Mouse (Mus musculus) CH12.LX (cell line): ENCODE results near the gene Sys1. TPM values are rescaled to one million over a fixed set of nuclear protein-coding genes. Genes with fewer than 3 reads are reported as not detected.

Experiments used
- DNase-seq: peaks from one replicate; pipeline ENCODE4 v3.0.0-alpha.2; 2013; ENCODE audit errors: extremely low read depth
- H3K27ac ChIP-seq: 2 replicates; pipeline ENCODE4 v1.5.1; 2012; ENCODE audit warnings: low read depth, mild to moderate bottlenecking, control low read depth, moderate library complexity; ENCODE audit not compliant: insufficient read depth
- H3K27me3 ChIP-seq: replicated peaks from 2 replicates; pipeline ENCODE3; 2012; ENCODE audit warnings: inconsistent platforms
- H3K36me3 ChIP-seq, 2 experiments: replicated peaks in 1 of 2; 2 replicates each; pipeline versions ENCODE3 to v1.6.1; 2012; ENCODE audit warnings: inconsistent platforms in 1 of 2, low read length in 1 of 2, mild to moderate bottlenecking in 1 of 2, mixed read lengths in 1 of 2, moderate library complexity in 1 of 2; ENCODE audit not compliant: control insufficient read depth in 1 of 2, insufficient read depth in 1 of 2
- H3K4me1 ChIP-seq, 2 experiments: 2 replicates each; pipeline ENCODE4 v1.6.1; 2012; ENCODE audit warnings: inconsistent platforms in 1 of 2, moderate library complexity in 1 of 2; ENCODE audit not compliant: insufficient read depth in 2 of 2, control insufficient read depth in 1 of 2
- H3K4me2 ChIP-seq: 2 replicates; pipeline ENCODE4 v1.6.1; 2012; ENCODE audit warnings: low read depth, mild to moderate bottlenecking, control low read depth; ENCODE audit not compliant: poor library complexity, insufficient read depth, severe bottlenecking
- H3K4me3 ChIP-seq, 3 experiments: fragments of 150-350 bp in 1 of 3; sonication (generic) in 1 of 3; replicated peaks in 1 of 3; 2 replicates each; pipeline versions ENCODE3 to v1.5.1; 2011 to 2012; ENCODE audit warnings: low read depth in 2 of 3, low read length in 2 of 3, mild to moderate bottlenecking in 2 of 3, moderate library complexity in 2 of 3, control low read depth in 1 of 3, improper control_type of control experiment in 1 of 3, inconsistent platforms in 1 of 3, mixed read lengths in 1 of 3; ENCODE audit not compliant: poor library complexity in 1 of 3
- H3K79me2 ChIP-seq: replicated peaks from 2 replicates; pipeline ENCODE4 v1.6.1; 2012; ENCODE audit warnings: mild to moderate bottlenecking, moderate library complexity; ENCODE audit not compliant: control insufficient read depth, poor library complexity, insufficient read depth, severe bottlenecking; ENCODE audit errors: extremely low read depth
- H3K9ac ChIP-seq: 2 replicates; pipeline ENCODE4 v1.6.1; 2012; ENCODE audit warnings: low read depth, mild to moderate bottlenecking, control low read depth, moderate library complexity; ENCODE audit not compliant: insufficient read depth
- H3K9me3 ChIP-seq: replicated peaks from 2 replicates; pipeline ENCODE3; 2012; ENCODE audit warnings: low read length, inconsistent platforms, mixed read lengths
- BHLHE40 ChIP-seq: IDR thresholded peaks from 2 replicates; pipeline ENCODE4 v1.6.1; 2011; ENCODE audit warnings: mild to moderate bottlenecking, low read depth, low read length, improper control_type of control experiment
- CHD2 ChIP-seq: IDR thresholded peaks from 2 replicates; pipeline ENCODE4 v1.6.1; 2011; ENCODE audit warnings: low read length, improper control_type of control experiment
- CTCF ChIP-seq, 2 experiments: IDR thresholded peaks in 1 of 2; conservative IDR thresholded peaks in 1 of 2; 2 replicates each; pipeline ENCODE4 v1.5.1; 2011 to 2012; ENCODE audit warnings: low read depth in 2 of 2, low read length in 2 of 2, improper control_type of control experiment in 1 of 2, inconsistent platforms in 1 of 2, mild to moderate bottlenecking in 1 of 2, moderate library complexity in 1 of 2
- E2F4 ChIP-seq: IDR thresholded peaks from 2 replicates; pipeline ENCODE4 v1.6.1; 2011; ENCODE audit warnings: low read depth, low read length, improper control_type of control experiment; ENCODE audit not compliant: insufficient replicate concordance
- ELF1 ChIP-seq: IDR thresholded peaks from 2 replicates; pipeline ENCODE4 v1.6.1; 2014; ENCODE audit warnings: low read depth, mild to moderate bottlenecking, inconsistent platforms, low read length, improper control_type of control experiment
- EP300 ChIP-seq: IDR thresholded peaks from 2 replicates; pipeline ENCODE4 v1.6.1; 2011; ENCODE audit warnings: low read length, improper control_type of control experiment
- ETS1 ChIP-seq: conservative IDR thresholded peaks from 2 replicates; pipeline ENCODE4 v1.6.1; 2012; ENCODE audit warnings: low read depth, mild to moderate bottlenecking, inconsistent platforms, low read length, improper control_type of control experiment, moderate library complexity
- GABPA ChIP-seq: IDR thresholded peaks from 2 replicates; pipeline ENCODE4 v1.6.1; 2012; ENCODE audit warnings: low read depth, low read length, improper control_type of control experiment, inconsistent platforms; ENCODE audit not compliant: insufficient replicate concordance
- JUN ChIP-seq: IDR thresholded peaks from 2 replicates; pipeline ENCODE4 v1.6.1; 2011; ENCODE audit warnings: low read depth, mild to moderate bottlenecking, low read length, improper control_type of control experiment, moderate library complexity; ENCODE audit not compliant: insufficient read depth
- KAT2A ChIP-seq: IDR thresholded peaks from 2 replicates; pipeline ENCODE4 v1.6.1; 2012; ENCODE audit warnings: low read length, improper control_type of control experiment, inconsistent platforms; ENCODE audit not compliant: insufficient replicate concordance
- MAFK ChIP-seq: IDR thresholded peaks from 2 replicates; pipeline ENCODE4 v1.6.1; 2011; ENCODE audit warnings: low read length, improper control_type of control experiment; ENCODE audit not compliant: insufficient replicate concordance
- MAX ChIP-seq: IDR thresholded peaks from 2 replicates; pipeline ENCODE4 v1.6.1; 2011; ENCODE audit warnings: low read length, improper control_type of control experiment
- MEF2A ChIP-seq: IDR thresholded peaks from 2 replicates; pipeline ENCODE4 v1.6.1; 2014; ENCODE audit warnings: low read depth, mild to moderate bottlenecking, inconsistent platforms, low read length, improper control_type of control experiment, borderline replicate concordance
- MXI1 ChIP-seq: IDR thresholded peaks from 2 replicates; pipeline ENCODE4 v1.6.1; 2011; ENCODE audit warnings: mild to moderate bottlenecking, low read depth, low read length, improper control_type of control experiment
- MYC ChIP-seq: IDR thresholded peaks from 2 replicates; pipeline ENCODE4 v1.6.1; 2011; ENCODE audit warnings: low read depth, mild to moderate bottlenecking, improper control_type of control experiment, low read length
- NRF1 ChIP-seq: IDR thresholded peaks from 2 replicates; pipeline ENCODE4 v1.6.1; 2014; ENCODE audit warnings: low read depth, mild to moderate bottlenecking, inconsistent platforms, low read length, improper control_type of control experiment, moderate library complexity
- PAX5 ChIP-seq: IDR thresholded peaks from 2 replicates; pipeline ENCODE4 v1.6.1; 2012; ENCODE audit warnings: low read length, inconsistent platforms, mixed read lengths
- POLR2A ChIP-seq: IDR thresholded peaks from 2 replicates; pipeline ENCODE4 v1.6.1; 2011; ENCODE audit warnings: low read depth, mild to moderate bottlenecking, improper control_type of control experiment, low read length
- POLR2AphosphoS2 ChIP-seq: IDR thresholded peaks from 2 replicates; pipeline ENCODE4 v1.6.1; 2011; ENCODE audit warnings: low read depth, low read length, improper control_type of control experiment
- RAD21 ChIP-seq: IDR thresholded peaks from 2 replicates; pipeline ENCODE4 v1.6.1; 2011; ENCODE audit warnings: low read depth, mild to moderate bottlenecking, low read length, improper control_type of control experiment, moderate library complexity
- RCOR1 ChIP-seq: conservative IDR thresholded peaks from 2 replicates; pipeline ENCODE4 v1.6.1; 2012; ENCODE audit warnings: low read depth, mild to moderate bottlenecking, inconsistent platforms, low read length, improper control_type of control experiment
- SIN3A ChIP-seq: IDR thresholded peaks from 2 replicates; pipeline ENCODE4 v1.6.1; 2012; ENCODE audit warnings: low read length, improper control_type of control experiment, inconsistent platforms
- SMC3 ChIP-seq: IDR thresholded peaks from 2 replicates; pipeline ENCODE4 v1.6.1; 2011; ENCODE audit warnings: low read depth, low read length, improper control_type of control experiment
- TCF12 ChIP-seq: IDR thresholded peaks from 2 replicates; pipeline ENCODE4 v1.6.1; 2014; ENCODE audit warnings: low read depth, mild to moderate bottlenecking, inconsistent platforms, low read length, improper control_type of control experiment
- USF1 ChIP-seq: IDR thresholded peaks from 2 replicates; pipeline ENCODE4 v1.6.1; 2014; ENCODE audit warnings: low read depth, mild to moderate bottlenecking, inconsistent platforms, low read length, improper control_type of control experiment
- USF2 ChIP-seq: conservative IDR thresholded peaks from 2 replicates; pipeline ENCODE4 v1.6.1; 2011; ENCODE audit warnings: low read depth, low read length, improper control_type of control experiment
- ZC3H11A ChIP-seq: IDR thresholded peaks from 2 replicates; pipeline ENCODE4 v1.6.1; 2012; ENCODE audit warnings: low read depth, mild to moderate bottlenecking, inconsistent platforms, low read length, improper control_type of control experiment
- ZMIZ1 ChIP-seq: IDR thresholded peaks from 2 replicates; pipeline ENCODE4 v1.6.1; 2012; ENCODE audit warnings: low read depth, mild to moderate bottlenecking, inconsistent platforms, low read length, improper control_type of control experiment
- ZNF384 ChIP-seq: IDR thresholded peaks from 2 replicates; pipeline ENCODE4 v1.6.1; 2012; ENCODE audit warnings: low read depth, low read length, improper control_type of control experiment, inconsistent platforms
- dilution Hi-C: fragments of 300-500 bp; cut with MboI; formaldehyde crosslinking; loops from 2 replicates; pipeline ENCODE4 v1.14.3; 2020; ENCODE audit warnings: low sequenced_read_pairs; ENCODE audit not compliant: extremely low pct_unique_long_range_greater_than_20kb, extremely low pct_ligation_motif_present
- in situ Hi-C: fragments of 300-500 bp; cut with MboI; formaldehyde crosslinking; loops from 3 replicates; pipeline ENCODE4 v1.14.3; 2019; ENCODE audit warnings: low sequenced_read_pairs, low pct_ligation_motif_present, low pct_unique_long_range_greater_than_20kb, mixed read lengths
- polyA plus RNA-seq: library from polyadenylated mRNA; unstranded; fragments of >175 nt; gene quantifications from 2 replicates; pipeline ENCODE4 v1.2.1, GENCODE M21; 2012; ENCODE audit warnings: low read depth; ENCODE audit not compliant: insufficient read length
- total RNA-seq, 2 experiments: library from RNA; depleted of rRNA; stranded (reverse); fragments of 300-350 nt in 1 of 2; fragments of >200 nt in 1 of 2; gene quantifications; 2 replicates each; pipeline ENCODE4 v1.2.3; 2012 to 2014

Gene Sys1
- total and polyA plus RNA-seq, 3 experiments = 46.6 to 59.7 (median 57.4) TPM

- peaks cover 2 to 25% of the 10 kb centered on the region in 2 experiments for H3K4me1 ChIP-seq
- peak; percentile 75 for DNase-seq
- no peak overlapping the region for H3K4me3 ChIP-seq
- H3K27ac ChIP-seq = no peak overlapping the region
- no peaks in the 10 kb centered on the region for H3K36me3 ChIP-seq
- peaks cover 27% of the 10 kb centered on the region for H3K9me3 ChIP-seq
- H3K9ac ChIP-seq = no peak overlapping the region
- no peak for TF ChIP-seq E2F4
- no peak for TF ChIP-seq POLR2AphosphoS2
- TF ChIP-seq RCOR1 = no peak
- no peak for TF ChIP-seq POLR2A
- no peak for TF ChIP-seq JUN
- peak; percentile 53; the same call in 1 of the 2 replicates for TF ChIP-seq MYC
- no peak for TF ChIP-seq USF1
- TF ChIP-seq MAFK = no peak
- no peak for TF ChIP-seq BHLHE40
- peak; percentile 62 to 96 for TF ChIP-seq CTCF (conservative IDR thresholded peaks at IDR 0.05 in 1 of 2, IDR thresholded peaks at IDR 0.05 in 1 of 2; ENCODE audit: low read depth in 2 of 2, low read length in 2 of 2)
- TF ChIP-seq TCF12 = peak; percentile 37; the same call in 1 of the 2 replicates
- peak; percentile 41 for TF ChIP-seq EP300
- TF ChIP-seq SMC3 = peak; percentile 89
- no peak for TF ChIP-seq ZMIZ1
- no peak for TF ChIP-seq NRF1
- peak; percentile 94 for TF ChIP-seq RAD21
- TF ChIP-seq CHD2 = no peak
- no peak for TF ChIP-seq ETS1
- no peak for TF ChIP-seq GABPA
- TF ChIP-seq MEF2A = no peak
- TF ChIP-seq MXI1 = peak; percentile 53; the same call in 1 of the 2 replicates
- no peak for TF ChIP-seq KAT2A
- no peak for TF ChIP-seq PAX5
- peak; percentile 47; the same call in 1 of the 2 replicates for TF ChIP-seq ZNF384
- no peak for TF ChIP-seq MAX
- TF ChIP-seq ZC3H11A = peak; percentile 40; the same call in 1 of the 2 replicates
- no peak for TF ChIP-seq USF2
- peak; percentile 45 for TF ChIP-seq ELF1
- no peak; the same call in 1 of the 2 replicates for TF ChIP-seq SIN3A
- H3K79me2 ChIP-seq = no peaks in the 10 kb centered on the region
- in situ Hi-C loops = no loop called here
- dilution Hi-C loops = no loop called here
- peak overlapping the region; percentile 99; the same call in 1 of the 2 replicates for H3K4me2 ChIP-seq
- peaks cover 9% of the 10 kb centered on the region for H3K27me3 ChIP-seq
Measured at GRCm38 (mm10) chr2:164520782-164521181, 64.0 kb downstream of the Sys1 start.
